Mouse (Mus musculus) lung, postnatal 0 days (tissue): Measurements from ENCODE around the gene Plxna1. TPM values are rescaled to one million over a fixed set of nuclear protein-coding genes. Genes with fewer than 3 reads are reported as not detected.

Experiments used
- ATAC-seq: fragments of 200-750 bp; cut with Nextera tagmentation; 2 replicates; pipeline ENCODE4 v1.8.0; 2017; ENCODE audit warnings: moderate library complexity
- DNase-seq: peaks from one replicate; pipeline ENCODE4 v3.0.0-alpha.2; 2016; ENCODE audit warnings: low spot score
- H3K27ac ChIP-seq: fragments of 300-500 bp; sonication (generic); 2 replicates; pipeline ENCODE4 v1.5.1; 2014; ENCODE audit warnings: antibody characterized with exemption, mild to moderate bottlenecking, low read length, mixed read lengths
- H3K27me3 ChIP-seq: fragments of 300-500 bp; sonication (generic); replicated peaks from 2 replicates; pipeline ENCODE4 v1.6.1; 2014; ENCODE audit warnings: low read length, mixed read lengths; ENCODE audit not compliant: insufficient read depth
- H3K36me3 ChIP-seq: fragments of 300-500 bp; sonication (generic); 2 replicates; pipeline ENCODE4 v1.6.1; 2014; ENCODE audit warnings: low read length, mixed read lengths; ENCODE audit not compliant: insufficient read depth
- H3K4me1 ChIP-seq: fragments of 300-500 bp; sonication (generic); 2 replicates; pipeline ENCODE4 v1.6.1; 2014; ENCODE audit warnings: antibody characterized with exemption, low read depth, low read length, mixed read lengths; ENCODE audit not compliant: insufficient read depth
- H3K4me2 ChIP-seq: fragments of 300-500 bp; sonication (generic); replicated peaks from 2 replicates; pipeline ENCODE4 v1.6.1; 2014; ENCODE audit warnings: low read depth, mild to moderate bottlenecking, low read length, moderate library complexity, mixed read lengths
- H3K4me3 ChIP-seq: fragments of 300-500 bp; sonication (generic); 2 replicates; pipeline ENCODE4 v1.5.1; 2014; ENCODE audit warnings: low read depth, low read length
- H3K9ac ChIP-seq: fragments of 300-500 bp; sonication (generic); replicated peaks from 2 replicates; pipeline ENCODE4 v1.6.1; 2014; ENCODE audit warnings: low read depth, mild to moderate bottlenecking
- H3K9me3 ChIP-seq: fragments of 300-500 bp; sonication (generic); 2 replicates; pipeline ENCODE4 v1.6.1; 2016; ENCODE audit warnings: low read length, mixed read lengths
- CTCF ChIP-seq: IDR thresholded peaks from 2 replicates; pipeline ENCODE4 v1.5.1; 2016; ENCODE audit warnings: antibody characterized with exemption, mild to moderate bottlenecking
- EP300 ChIP-seq: IDR thresholded peaks from 2 replicates; pipeline ENCODE4 v1.6.1; 2016; ENCODE audit warnings: antibody characterized with exemption, mild to moderate bottlenecking, control low read depth
- WGBS: fragments of 180-500 bp; shearing (Covaris S2); extraction: QIAGEN DNeasy Blood & Tissue Kit; methylation state at CpG from one replicate; pipeline ENCODE4 v1.1.7; 2014; 5-methylcytosine and 5-hydroxymethylcytosine counted together
- polyA plus RNA-seq: library from polyadenylated mRNA; unstranded; fragments of >200 nt; fragmentation: Nextera tagmentation; extraction: Ambion mirVana; gene quantifications from 2 replicates; pipeline ENCODE4 v1.2.1, GENCODE M21; 2015

The Plxna1 gene
- polyA plus RNA-seq, 1 experiment from 2014 or later, result 13.6 TPM

GRCm38 (mm10) chr6:89355661-89356060 lies 6.8 kb downstream of the Plxna1 start:
- H3K9me3 ChIP-seq, result no peaks in the 10 kb centered on the region
- no peak overlapping the region for H3K9ac ChIP-seq
- H3K36me3 ChIP-seq, result 0 out of 2 replicates have a peak, but pooled peaks cover 3% of the 10 kb centered on the region
- peaks cover 27% of the 10 kb centered on the region for H3K4me1 ChIP-seq
- no peak for TF ChIP-seq EP300
- no peak for TF ChIP-seq CTCF
- no peak for ATAC-seq
- H3K4me2 ChIP-seq, result no peak overlapping the region
- DNase-seq, result no peak
- no peak overlapping the region for H3K27ac ChIP-seq
- WGBS, result 71% methylated on average over 7 of the region's 7 CpGs
- no peaks in the 10 kb centered on the region for H3K27me3 ChIP-seq
- H3K4me3 ChIP-seq, result no peak overlapping the region

- peaks cover 21% of the 10 kb centered on the region for H3K4me1 ChIP-seq
- 79% methylated on average over 12 of the region's 12 CpGs for WGBS
These were observed 7.7 kb downstream of the Plxna1 start for GRCm38 (mm10) chr6:89354726-89355125.

GRCm38 (mm10) chr6:89354076-89354475 lies 8.3 kb downstream of the Plxna1 start:
- Histone ChIP-seq H3K4me1 (peaks cover 15% of the 10 kb centered on the region), H3K9me3 (no peaks in the 10 kb centered on the region), H3K27me3 (no peaks in the 10 kb centered on the region), H3K4me3 (no peak overlapping the region), H3K27ac (no peak overlapping the region), H3K9ac (no peak overlapping the region), H3K4me2 (no peak overlapping the region), H3K36me3 (0 out of 2 replicates have a peak, but pooled peaks cover 3% of the 10 kb centered on the region)
- no peak for DNase-seq
- ATAC-seq, result no peak
- TF ChIP-seq EP300, result no peak
- no peak for TF ChIP-seq CTCF
- 94% methylated on average over 5 of the region's 5 CpGs for WGBS

More at GRCm38 (mm10) chr6:89354726-89355125, 7.7 kb downstream of the Plxna1 start:
- Histone ChIP-seq H3K4me2 (no peak overlapping the region), H3K27me3 (no peaks in the 10 kb centered on the region), H3K27ac (no peak overlapping the region), H3K36me3 (0 out of 2 replicates have a peak, but pooled peaks cover 3% of the 10 kb centered on the region), H3K9ac (no peak overlapping the region), H3K9me3 (no peaks in the 10 kb centered on the region), H3K4me3 (no peak overlapping the region)
- DNase-seq, result no peak
- no peak for ATAC-seq
- TF ChIP-seq EP300, result no peak
- TF ChIP-seq CTCF, result no peak

- peaks cover 3% of the 10 kb centered on the region; the same call in 1 of the 2 replicates for H3K36me3 ChIP-seq
- no peaks in the 10 kb centered on the region for H3K27me3 ChIP-seq
- no peak overlapping the region for H3K4me3 ChIP-seq
- peaks cover 13% of the 10 kb centered on the region; the same call in 1 of the 2 replicates for H3K4me1 ChIP-seq
- no peak overlapping the region for H3K27ac ChIP-seq
- TF ChIP-seq CTCF (no peak), EP300 (no peak)
- no peak overlapping the region for H3K9ac ChIP-seq
- H3K4me2 ChIP-seq, result no peak overlapping the region
- H3K9me3 ChIP-seq, result no peaks in the 10 kb centered on the region
- ATAC-seq (no peak), DNase-seq (no peak)
- WGBS, result 71% methylated on average over 8 of the region's 8 CpGs
These were observed 9.3 kb downstream of the Plxna1 start for GRCm38 (mm10) chr6:89353101-89353500.

GRCm38 (mm10) chr6:89351441-89352137 lies 10.8 kb downstream of the Plxna1 start:
- TF ChIP-seq EP300 (no peak), CTCF (peak; percentile 63)
- WGBS, result 25% methylated on average over 5 of the region's 5 CpGs
- ATAC-seq (peak; percentile 57), DNase-seq (peak; percentile 69)
- Histone ChIP-seq H3K27ac (peak overlapping the region; percentile 66), H3K9me3 (no peaks in the 10 kb centered on the region), H3K4me1 (peaks cover 13% of the 10 kb centered on the region; the same call in 1 of the 2 replicates), H3K4me3 (no peak overlapping the region), H3K4me2 (no peak overlapping the region), H3K9ac (no peak overlapping the region), H3K36me3 (peaks cover 3% of the 10 kb centered on the region; the same call in 1 of the 2 replicates), H3K27me3 (no peaks in the 10 kb centered on the region)

- no peak for DNase-seq
- no peak overlapping the region for H3K4me2 ChIP-seq
- no peaks in the 10 kb centered on the region for H3K27me3 ChIP-seq
- peaks cover 19% of the 10 kb centered on the region for H3K4me1 ChIP-seq
- no peaks in the 10 kb centered on the region for H3K9me3 ChIP-seq
- no peak for ATAC-seq
- H3K4me3 ChIP-seq, result no peak overlapping the region
- H3K9ac ChIP-seq, result no peak overlapping the region
- 82% methylated on average over 2 of the region's 2 CpGs for WGBS
- no peaks in the 10 kb centered on the region; the same call in 1 of the 2 replicates for H3K36me3 ChIP-seq
- TF ChIP-seq EP300 (no peak), CTCF (no peak)
- peak overlapping the region; percentile 8; the same call in 1 of the 2 replicates for H3K27ac ChIP-seq
These were observed 11.9 kb downstream of the Plxna1 start for GRCm38 (mm10) chr6:89350520-89350919.
